Mouse (Mus musculus) forebrain, embryonic 12.5 days (tissue): ENCODE measurements around the gene Bax. TPM values are rescaled to one million over a fixed set of nuclear protein-coding genes. Genes with fewer than 3 reads are reported as not detected.
A peak's percentile ranks its signal among the peaks of the same experiment; 100 is the strongest.
"Not testable (repeated sequence)": the region's sequence is repeated elsewhere in the genome, so short reads cannot be mapped to it uniquely, and the experiment has no call there.

Experiments used
- ATAC-seq: fragments of 200-750 bp; cut with Nextera tagmentation; 2 replicates; pipeline ENCODE4 v1.8.0; 2017; ENCODE audit warnings: moderate TSS enrichment; ENCODE audit not compliant: low FRiP score
- H3K27ac ChIP-seq: fragments of 300-500 bp; sonication (generic); 2 replicates; pipeline ENCODE4 v1.5.1; 2016; ENCODE audit warnings: mild to moderate bottlenecking
- H3K27me3 ChIP-seq: fragments of 300-500 bp; sonication (generic); 2 replicates; pipeline ENCODE4 v1.6.1; 2016; ENCODE audit warnings: mild to moderate bottlenecking
- H3K36me3 ChIP-seq: fragments of 300-500 bp; sonication (generic); replicated peaks from 2 replicates; pipeline ENCODE4 v1.6.1; 2016; ENCODE audit warnings: mild to moderate bottlenecking
- H3K4me1 ChIP-seq: fragments of 300-500 bp; sonication (generic); 2 replicates; pipeline ENCODE4 v1.6.1; 2016
- H3K4me2 ChIP-seq: fragments of 300-500 bp; sonication (generic); 2 replicates; pipeline ENCODE4 v1.6.1; 2016; ENCODE audit warnings: mild to moderate bottlenecking, moderate library complexity
- H3K4me3 ChIP-seq: fragments of 300-500 bp; sonication (generic); replicated peaks from 2 replicates; pipeline ENCODE4 v1.5.1; 2016; ENCODE audit warnings: mild to moderate bottlenecking
- H3K9ac ChIP-seq: fragments of 300-500 bp; sonication (generic); 2 replicates; pipeline ENCODE4 v1.6.1; 2016; ENCODE audit warnings: mild to moderate bottlenecking
- H3K9me3 ChIP-seq: fragments of 300-500 bp; sonication (generic); 2 replicates; pipeline ENCODE4 v1.6.1; 2016
- WGBS: fragments of 180-500 bp; shearing (Covaris S2); methylation state at CpG from one replicate; pipeline ENCODE4 v1.1.7; 2016; 5-methylcytosine and 5-hydroxymethylcytosine counted together
- polyA plus RNA-seq: library from polyadenylated mRNA; unstranded; fragments of >200 nt; fragmentation: Nextera tagmentation; extraction: Ambion mirVana; gene quantifications from 2 replicates; pipeline ENCODE4 v1.2.1, GENCODE M21; 2016

Gene Bax
- polyA plus RNA-seq, 1 experiment from 2014 or later, result 256 TPM

- peaks cover 34% of the 10 kb centered on the region for H3K36me3 ChIP-seq
- no peak for ATAC-seq
- no peaks in the 10 kb centered on the region for H3K9me3 ChIP-seq
- H3K9ac ChIP-seq, result no peak overlapping the region
- no peak overlapping the region for H3K4me3 ChIP-seq
- peaks cover 25% of the 10 kb centered on the region for H3K4me1 ChIP-seq
- no peak overlapping the region for H3K27ac ChIP-seq
- WGBS, result 32% methylated on average over 3 of the region's 3 CpGs
- no peak overlapping the region for H3K4me2 ChIP-seq
- H3K27me3 ChIP-seq, result no peaks in the 10 kb centered on the region
These were observed 24.6 kb upstream of the Bax start for GRCm38 (mm10) chr7:45491264-45491663.

- no peak for ATAC-seq
- Histone ChIP-seq H3K4me1 (peaks cover 25% of the 10 kb centered on the region), H3K9ac (no peak overlapping the region), H3K4me2 (no peak overlapping the region), H3K4me3 (no peak overlapping the region), H3K36me3 (peaks cover 30% of the 10 kb centered on the region), H3K27ac (no peak overlapping the region), H3K27me3 (no peaks in the 10 kb centered on the region), H3K9me3 (no peaks in the 10 kb centered on the region)
- WGBS, result 56% methylated on average over 9 of the region's 9 CpGs
These were observed 24.1 kb upstream of the Bax start for GRCm38 (mm10) chr7:45490822-45491221.

- Histone ChIP-seq H3K36me3 (peaks cover 18% of the 10 kb centered on the region), H3K27ac (no peak overlapping the region), H3K4me3 (no peak overlapping the region), H3K9ac (no peak overlapping the region), H3K9me3 (no peaks in the 10 kb centered on the region), H3K27me3 (no peaks in the 10 kb centered on the region), H3K4me1 (peaks cover 25% of the 10 kb centered on the region), H3K4me2 (no peak overlapping the region)
- no peak for ATAC-seq
- 86% methylated on average over 7 of the region's 7 CpGs for WGBS
These were observed 22.9 kb upstream of the Bax start for GRCm38 (mm10) chr7:45489578-45489977.

GRCm38 (mm10) chr7:45488293-45489204 is 21.9 kb upstream of the Bax start, which contains the start of gene Dhdh:
Gene Dhdh, minus strand, starts transcription at chr7:45488805.
- Histone ChIP-seq H3K4me1 (peaks cover 25% of the 10 kb centered on the region), H3K27me3 (no peaks in the 10 kb centered on the region), H3K27ac (peak within 1 kb of the TSS; percentile 60), H3K36me3 (peaks cover 8% of the 10 kb centered on the region), H3K9me3 (no peaks in the 10 kb centered on the region), H3K4me2 (peak within 1 kb of the TSS; percentile 72), H3K9ac (peak within 1 kb of the TSS; percentile 58), H3K4me3 (peak within 1 kb of the TSS; percentile 43)
- WGBS, result 8% methylated on average over 38 of the region's 38 CpGs
- peak; percentile 68 for ATAC-seq

- Histone ChIP-seq H3K4me2 (peak overlapping the region; percentile 72), H3K9me3 (no peaks in the 10 kb centered on the region), H3K36me3 (peaks cover 1% of the 10 kb centered on the region; the same call in 1 of the 2 replicates), H3K4me1 (peaks cover 25% of the 10 kb centered on the region), H3K4me3 (peak overlapping the region; percentile 43), H3K27me3 (no peaks in the 10 kb centered on the region), H3K9ac (peak overlapping the region; percentile 58), H3K27ac (peak overlapping the region; percentile 60)
- 15% methylated on average over 11 of the region's 11 CpGs for WGBS
- peak; percentile 70 for ATAC-seq
These were observed 21.2 kb upstream of the Bax start for GRCm38 (mm10) chr7:45487861-45488292.

GRCm38 (mm10) chr7:45486761-45487415 is 20.2 kb upstream of the Bax start, which contains the start of gene Gm45808:
Gene Gm45808, minus strand, starts transcription at chr7:45486811.
- no peak within 1 kb of the TSS; the same call in 1 of the 2 replicates for H3K27ac ChIP-seq

GRCm38 (mm10) chr7:45486158-45486557 is 19.5 kb upstream of the Bax start:
- Histone ChIP-seq H3K4me1 (peaks cover 23% of the 10 kb centered on the region), H3K27me3 (no peaks in the 10 kb centered on the region), H3K36me3 (no peaks in the 10 kb centered on the region), H3K9ac (no peak overlapping the region), H3K4me3 (no peak overlapping the region), H3K27ac (no peak overlapping the region; the same call in 1 of the 2 replicates), H3K4me2 (no peak overlapping the region), H3K9me3 (no peaks in the 10 kb centered on the region)
- 88% methylated on average over 7 of the region's 7 CpGs for WGBS
- no peak for ATAC-seq

More at GRCm38 (mm10) chr7:45486761-45487415, 20.2 kb upstream of the Bax start, which contains the start of gene Gm45808:
- WGBS, result 84% methylated on average over 12 of the region's 12 CpGs
- Histone ChIP-seq H3K36me3 (no peaks in the 10 kb centered on the region; the same call in 1 of the 2 replicates), H3K27me3 (no peaks in the 10 kb centered on the region), H3K4me1 (peaks cover 25% of the 10 kb centered on the region), H3K9ac (no peak within 1 kb of the TSS), H3K4me3 (no peak within 1 kb of the TSS), H3K4me2 (no peak within 1 kb of the TSS), H3K9me3 (no peaks in the 10 kb centered on the region)
- no peak for ATAC-seq

- 96% methylated on average over 5 of the region's 5 CpGs for WGBS
- not testable (repeated sequence) for H3K9ac ChIP-seq, H3K4me3 ChIP-seq, H3K36me3 ChIP-seq, H3K27me3 ChIP-seq, ATAC-seq, H3K4me2 ChIP-seq, H3K27ac ChIP-seq, H3K9me3 ChIP-seq
- peaks cover 16% of the 10 kb centered on the region for H3K4me1 ChIP-seq
These were observed 18.3 kb upstream of the Bax start for GRCm38 (mm10) chr7:45484985-45485384.

GRCm38 (mm10) chr7:45482166-45482565 is 15.5 kb upstream of the Bax start:
- WGBS, result 83% methylated on average over 1 of the region's 1 CpGs
- Histone ChIP-seq H3K9ac (no peak overlapping the region), H3K27me3 (no peaks in the 10 kb centered on the region), H3K4me3 (no peak overlapping the region), H3K36me3 (no peaks in the 10 kb centered on the region), H3K27ac (no peak overlapping the region), H3K4me1 (no peaks in the 10 kb centered on the region), H3K9me3 (no peaks in the 10 kb centered on the region), H3K4me2 (no peak overlapping the region)
- no peak for ATAC-seq

GRCm38 (mm10) chr7:45481374-45481927 is 14.8 kb upstream of the Bax start, which contains the start of gene Tulp2:
Gene Tulp2, plus strand, starts transcription at chr7:45481877.
- no peak within 1 kb of the TSS for H3K4me2 ChIP-seq
- H3K9ac ChIP-seq, result no peak within 1 kb of the TSS
- no peak within 1 kb of the TSS for H3K4me3 ChIP-seq
- H3K27me3 ChIP-seq, result no peaks in the 10 kb centered on the region
- H3K36me3 ChIP-seq, result no peaks in the 10 kb centered on the region
- no peaks in the 10 kb centered on the region for H3K4me1 ChIP-seq
- H3K9me3 ChIP-seq, result no peaks in the 10 kb centered on the region
- peak; percentile 87 for ATAC-seq
- WGBS, result 51% methylated on average over 15 of the region's 15 CpGs
- H3K27ac ChIP-seq, result no peak within 1 kb of the TSS

GRCm38 (mm10) chr7:45480310-45480709 is 13.6 kb upstream of the Bax start:
- WGBS, result 79% methylated on average over 4 of the region's 4 CpGs
- not testable (repeated sequence) for H3K36me3 ChIP-seq, H3K9ac ChIP-seq, H3K4me1 ChIP-seq, H3K27ac ChIP-seq, H3K9me3 ChIP-seq, H3K4me2 ChIP-seq, ATAC-seq, H3K4me3 ChIP-seq, H3K27me3 ChIP-seq

GRCm38 (mm10) chr7:45478774-45479173 is 12.1 kb upstream of the Bax start:
- no peaks in the 10 kb centered on the region for H3K9me3 ChIP-seq
- 96% methylated on average over 7 of the region's 7 CpGs for WGBS
- H3K27ac ChIP-seq, result no peak overlapping the region
- no peak overlapping the region for H3K9ac ChIP-seq
- H3K4me2 ChIP-seq, result no peak overlapping the region
- no peak for ATAC-seq
- H3K4me1 ChIP-seq, result no peaks in the 10 kb centered on the region
- no peaks in the 10 kb centered on the region for H3K27me3 ChIP-seq
- no peaks in the 10 kb centered on the region for H3K36me3 ChIP-seq
- H3K4me3 ChIP-seq, result no peak overlapping the region
